Mouse (Mus musculus): ENCODE results near the gene Dab1.

Dab1 gene

GRCm38 (mm10) chr4:103822669-103823068 is 203.5 kb downstream of the Dab1 start:
- DNase-seq (ENCODE audit: low spot score) = no peak

- DNase-seq (ENCODE audit: low spot score) = peak; percentile 9
These were observed 219.2 kb downstream of the Dab1 start for GRCm38 (mm10) chr4:103838377-103838776.

- no peak for DNase-seq (ENCODE audit: low spot score)
These were observed 220.4 kb downstream of the Dab1 start for GRCm38 (mm10) chr4:103839541-103839940.

GRCm38 (mm10) chr4:103841126-103841525 is 222.0 kb downstream of the Dab1 start:
- no peak for DNase-seq (ENCODE audit: low spot score)

- DNase-seq (ENCODE audit: low spot score) = no peak
These were observed 225.5 kb downstream of the Dab1 start for GRCm38 (mm10) chr4:103844635-103845034.

GRCm38 (mm10) chr4:103857173-103857572 is 238.0 kb downstream of the Dab1 start:
- DNase-seq (ENCODE audit: low spot score) = peak; percentile 27

GRCm38 (mm10) chr4:103875564-103875963 is 256.4 kb downstream of the Dab1 start:
- peak; percentile 80 for DNase-seq (ENCODE audit: low spot score)

- DNase-seq (ENCODE audit: low spot score) = no peak
These were observed 259.7 kb downstream of the Dab1 start for GRCm38 (mm10) chr4:103878841-103879240.

- no peak for DNase-seq (ENCODE audit: low spot score)
These were observed 262.5 kb downstream of the Dab1 start for GRCm38 (mm10) chr4:103881641-103882040.

- no peak for DNase-seq (ENCODE audit: low spot score)
These were observed 268.9 kb downstream of the Dab1 start for GRCm38 (mm10) chr4:103888086-103888485.

- no peak for DNase-seq (ENCODE audit: low spot score)
These were observed 270.0 kb downstream of the Dab1 start for GRCm38 (mm10) chr4:103889110-103889509.

GRCm38 (mm10) chr4:103896806-103897205 is 277.6 kb downstream of the Dab1 start:
- no peak for DNase-seq (ENCODE audit: low spot score)

GRCm38 (mm10) chr4:103897702-103898101 is 278.5 kb downstream of the Dab1 start:
- DNase-seq (ENCODE audit: low spot score) = no peak

GRCm38 (mm10) chr4:103911441-103911840 is 292.3 kb downstream of the Dab1 start:
- DNase-seq (ENCODE audit: low spot score) = peak; percentile 27

GRCm38 (mm10) chr4:103912071-103912470 is 292.9 kb downstream of the Dab1 start:
- DNase-seq (ENCODE audit: low spot score) = no peak

- DNase-seq (ENCODE audit: low spot score) = no peak
These were observed 303.3 kb downstream of the Dab1 start for GRCm38 (mm10) chr4:103922431-103922931.

GRCm38 (mm10) chr4:103926682-103927081 is 307.5 kb downstream of the Dab1 start:
- peak; percentile 21 for DNase-seq (ENCODE audit: low spot score)

GRCm38 (mm10) chr4:103929631-103930030 is 310.5 kb downstream of the Dab1 start:
- peak; percentile 42 for DNase-seq (ENCODE audit: low spot score)

GRCm38 (mm10) chr4:103934364-103934763 is 315.2 kb downstream of the Dab1 start:
- no peak for DNase-seq (ENCODE audit: low spot score)

GRCm38 (mm10) chr4:103948255-103948654 is 329.1 kb downstream of the Dab1 start:
- no peak for DNase-seq (ENCODE audit: low spot score)

- DNase-seq (ENCODE audit: low spot score) = peak; percentile 36
These were observed 334.6 kb downstream of the Dab1 start for GRCm38 (mm10) chr4:103953652-103954220.

GRCm38 (mm10) chr4:103961134-103962049 is 342.2 kb downstream of the Dab1 start:
- no peak for DNase-seq (ENCODE audit: low spot score)

GRCm38 (mm10) chr4:103969906-103970305 is 350.7 kb downstream of the Dab1 start:
- DNase-seq (ENCODE audit: low spot score) = no peak
